Mouse (Mus musculus) CH12.LX (cell line): ENCODE data around the gene Tnnt1.
"Not testable (repeated sequence)": the region's sequence is repeated elsewhere in the genome, so short reads cannot be mapped to it uniquely, and the experiment has no call there.

Experiments used
- CHD1 ChIP-seq: IDR thresholded peaks from 2 replicates; pipeline ENCODE4 v1.6.1; 2012; ENCODE audit warnings: low read depth, low read length, improper control_type of control experiment, inconsistent platforms
- CTCF ChIP-seq, 2 experiments: IDR thresholded peaks in 1 of 2; conservative IDR thresholded peaks in 1 of 2; 2 replicates each; pipeline ENCODE4 v1.5.1; 2011 to 2012; ENCODE audit warnings: low read depth in 2 of 2, low read length in 2 of 2, improper control_type of control experiment in 1 of 2, inconsistent platforms in 1 of 2, mild to moderate bottlenecking in 1 of 2, moderate library complexity in 1 of 2
- EP300 ChIP-seq: IDR thresholded peaks from 2 replicates; pipeline ENCODE4 v1.6.1; 2011; ENCODE audit warnings: low read length, improper control_type of control experiment
- HCFC1 ChIP-seq: IDR thresholded peaks from 2 replicates; pipeline ENCODE4 v1.6.1; 2012; ENCODE audit warnings: low read depth, mild to moderate bottlenecking, inconsistent platforms, low read length, improper control_type of control experiment
- MAZ ChIP-seq: IDR thresholded peaks from 2 replicates; pipeline ENCODE4 v1.6.1; 2012; ENCODE audit warnings: low read depth, mild to moderate bottlenecking, inconsistent platforms, low read length, improper control_type of control experiment, moderate library complexity
- MYC ChIP-seq: IDR thresholded peaks from 2 replicates; pipeline ENCODE4 v1.6.1; 2011; ENCODE audit warnings: low read depth, mild to moderate bottlenecking, improper control_type of control experiment, low read length
- POLR2A ChIP-seq: IDR thresholded peaks from 2 replicates; pipeline ENCODE4 v1.6.1; 2011; ENCODE audit warnings: low read depth, mild to moderate bottlenecking, improper control_type of control experiment, low read length
- RCOR1 ChIP-seq: conservative IDR thresholded peaks from 2 replicates; pipeline ENCODE4 v1.6.1; 2012; ENCODE audit warnings: low read depth, mild to moderate bottlenecking, inconsistent platforms, low read length, improper control_type of control experiment
- SMC3 ChIP-seq: IDR thresholded peaks from 2 replicates; pipeline ENCODE4 v1.6.1; 2011; ENCODE audit warnings: low read depth, low read length, improper control_type of control experiment
- TBP ChIP-seq: conservative IDR thresholded peaks from 2 replicates; pipeline ENCODE4 v1.6.1; 2011; ENCODE audit warnings: low read depth, low read length, improper control_type of control experiment
- USF1 ChIP-seq: IDR thresholded peaks from 2 replicates; pipeline ENCODE4 v1.6.1; 2014; ENCODE audit warnings: low read depth, mild to moderate bottlenecking, inconsistent platforms, low read length, improper control_type of control experiment
- ZC3H11A ChIP-seq: IDR thresholded peaks from 2 replicates; pipeline ENCODE4 v1.6.1; 2012; ENCODE audit warnings: low read depth, mild to moderate bottlenecking, inconsistent platforms, low read length, improper control_type of control experiment

- TF ChIP-seq EP300, MYC, HCFC1, POLR2A, ZC3H11A, CHD1, MAZ, USF1, TBP, RCOR1: not testable (repeated sequence)
- peak; percentile 34 to 71; a peak in 2 of 4 replicates for TF ChIP-seq CTCF (conservative IDR thresholded peaks at IDR 0.05 in 1 of 2, IDR thresholded peaks at IDR 0.05 in 1 of 2; ENCODE audit: low read depth in 2 of 2, low read length in 2 of 2)
- peak; percentile 42 for TF ChIP-seq SMC3
Measured at GRCm38 (mm10) chr7:4524212-4524922, 8.2 kb upstream of the Tnnt1 start, which contains the start of gene Tnni3.
